Mouse (Mus musculus) cerebellum, postnatal 25 days (tissue): ENCODE data around the gene Irf2bp2.

Source experiments
- DNase-seq, 2 experiments: peaks; one replicate each; pipeline ENCODE4 v3.0.0; 2021; ENCODE audit warnings: mixed read lengths in 2 of 2

Irf2bp2 gene

DNA sequence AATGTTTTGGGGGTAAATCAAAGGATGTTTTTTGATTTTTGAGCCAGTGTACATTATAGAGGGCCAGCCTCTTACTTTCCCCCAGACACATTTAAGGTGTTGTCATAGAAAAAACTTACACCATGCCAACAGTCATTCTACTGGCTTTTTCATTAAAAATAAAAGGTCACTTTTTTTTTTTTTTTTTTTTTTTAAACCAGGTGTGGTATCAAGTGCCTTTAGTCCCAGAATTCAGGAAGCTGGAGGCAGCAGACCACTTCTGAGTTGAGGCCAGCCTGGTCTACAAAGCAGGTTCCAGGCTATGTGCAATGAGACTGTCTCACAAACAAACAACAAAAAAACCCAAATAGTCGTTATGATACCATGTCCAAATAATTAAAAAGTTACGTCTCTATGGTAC is 7.7 kb downstream of the Irf2bp2 start:
- no peak for DNase-seq

GRCm38 (mm10) chr8:126585561-126586031 is 8.2 kb downstream of the Irf2bp2 start:
- peak; percentile 36 for DNase-seq

- no peak for DNase-seq
These were observed 8.9 kb downstream of the Irf2bp2 start for GRCm38 (mm10) chr8:126584844-126585231.

GRCm38 (mm10) chr8:126583971-126584843 is 9.6 kb downstream of the Irf2bp2 start:
- peak; percentile 74 to 78 for DNase-seq

GRCm38 (mm10) chr8:126583534-126583933 is 10.3 kb downstream of the Irf2bp2 start:
- peak; percentile 45 to 51 for DNase-seq

DNA sequence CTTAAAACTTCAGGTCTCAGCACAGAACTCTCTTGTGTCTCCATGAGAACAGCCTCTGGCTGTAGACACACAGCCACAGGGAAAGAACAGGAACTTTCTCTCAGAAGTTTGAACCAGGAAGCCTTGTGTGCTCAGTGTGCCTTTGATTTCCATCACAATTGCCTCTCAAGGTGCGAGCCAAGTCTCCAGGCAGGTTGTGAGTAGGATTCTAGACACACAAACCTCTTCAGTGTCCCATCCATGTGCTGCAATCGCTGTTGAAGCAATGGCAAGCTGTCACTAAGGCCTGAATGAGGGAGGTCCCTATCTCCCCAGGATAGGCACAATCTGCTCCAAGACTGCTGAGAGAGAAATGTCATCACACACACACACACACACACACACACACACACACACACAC is 10.8 kb downstream of the Irf2bp2 start:
- DNase-seq: no peak

- peak; percentile 39 to 71 for DNase-seq
These were observed 11.3 kb downstream of the Irf2bp2 start for GRCm38 (mm10) chr8:126582509-126582908.

- no peak for DNase-seq
These were observed 12.1 kb downstream of the Irf2bp2 start for GRCm38 (mm10) chr8:126581662-126582061.

- DNase-seq: no peak
These were observed 13.0 kb downstream of the Irf2bp2 start for GRCm38 (mm10) chr8:126580826-126581225.

GRCm38 (mm10) chr8:126580086-126580485 is 13.7 kb downstream of the Irf2bp2 start:
- DNase-seq: no peak

GRCm38 (mm10) chr8:126578641-126579040 is 15.1 kb downstream of the Irf2bp2 start:
- no peak for DNase-seq

- DNase-seq: no peak
These were observed 16.9 kb downstream of the Irf2bp2 start for GRCm38 (mm10) chr8:126576919-126577318.

- no peak for DNase-seq
These were observed 17.7 kb downstream of the Irf2bp2 start for GRCm38 (mm10) chr8:126576086-126576485.

- no peak for DNase-seq
These were observed 18.7 kb downstream of the Irf2bp2 start for GRCm38 (mm10) chr8:126574882-126575637.

DNA sequence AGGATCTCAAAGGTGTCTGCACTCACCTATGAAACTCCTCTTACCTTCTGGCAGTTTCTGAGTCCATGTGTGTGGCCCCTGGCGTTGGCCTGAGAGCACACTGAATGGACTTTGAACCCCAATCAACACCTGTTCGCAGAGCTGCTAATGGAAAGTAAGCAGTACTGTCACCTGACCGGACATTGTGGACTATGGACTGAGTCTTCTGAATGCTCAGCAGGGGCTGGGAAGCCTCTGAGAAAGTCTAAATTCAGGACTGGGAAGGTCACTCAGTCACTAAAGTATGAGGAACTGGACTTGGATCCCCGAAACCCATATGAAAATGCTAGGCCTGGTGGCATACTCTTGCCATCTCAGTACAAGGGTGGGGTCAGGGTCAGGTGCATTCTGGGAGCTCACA is 19.9 kb downstream of the Irf2bp2 start:
- DNase-seq: no peak

DNA sequence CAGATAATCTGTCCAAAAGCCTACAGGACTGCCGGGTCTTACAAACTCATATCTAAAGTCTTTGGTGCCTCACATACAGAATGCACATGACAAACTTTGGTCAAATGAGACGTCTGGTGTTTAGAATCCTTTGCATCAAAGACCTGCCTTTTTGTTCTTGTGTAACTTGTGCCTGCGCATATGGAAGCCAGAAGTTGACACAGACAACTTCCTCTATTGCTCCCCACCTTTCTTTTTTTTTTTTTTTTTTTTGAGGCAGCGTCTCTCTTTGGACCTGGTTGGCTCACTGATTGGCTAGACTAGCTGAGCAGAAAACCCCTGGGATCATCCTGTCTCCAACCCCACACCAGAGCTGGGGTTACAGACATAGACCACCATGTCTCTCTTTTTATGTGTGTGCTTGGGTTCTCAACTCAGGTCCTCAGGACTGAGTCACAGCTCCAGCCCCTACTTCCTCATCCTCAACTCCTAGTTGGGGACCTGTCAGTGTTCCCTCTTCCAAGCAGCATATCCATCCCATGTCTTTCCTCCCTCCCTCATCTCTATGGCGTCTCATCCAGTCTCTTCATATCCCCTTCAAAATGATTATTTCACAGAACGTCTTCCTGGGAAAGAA is 20.6 kb downstream of the Irf2bp2 start:
- DNase-seq: no peak

DNA sequence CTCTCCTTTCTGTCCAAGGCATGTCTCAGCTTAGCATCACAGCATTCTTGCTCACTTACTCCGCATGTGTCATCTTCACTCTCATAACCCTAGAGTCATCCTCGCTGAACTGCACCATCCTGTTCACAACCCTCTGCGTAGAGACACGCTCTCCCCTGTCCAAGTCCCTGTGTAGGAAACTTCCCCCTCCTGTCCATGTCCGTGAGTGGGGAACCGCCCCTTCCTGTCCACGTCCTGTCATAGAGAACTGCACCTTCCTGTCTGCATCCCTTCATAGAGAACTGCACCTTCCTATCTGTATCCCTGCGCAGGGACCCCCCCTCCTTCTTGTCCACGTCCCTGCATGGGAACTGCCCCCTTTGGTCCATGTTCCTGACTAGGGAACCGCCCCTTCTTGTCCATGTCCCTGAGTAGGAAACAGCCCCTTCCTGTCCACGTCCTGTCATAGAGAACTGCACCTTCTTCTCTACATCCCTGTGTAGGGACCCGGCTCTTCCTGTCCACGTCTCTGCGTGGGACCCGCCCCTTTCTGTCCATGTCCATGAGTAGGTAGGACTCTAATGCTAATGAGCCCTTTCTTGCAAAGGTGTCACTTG is 22.6 kb downstream of the Irf2bp2 start:
- no peak for DNase-seq

GRCm38 (mm10) chr8:126570521-126571040 is 23.2 kb downstream of the Irf2bp2 start:
- no peak for DNase-seq

DNA sequence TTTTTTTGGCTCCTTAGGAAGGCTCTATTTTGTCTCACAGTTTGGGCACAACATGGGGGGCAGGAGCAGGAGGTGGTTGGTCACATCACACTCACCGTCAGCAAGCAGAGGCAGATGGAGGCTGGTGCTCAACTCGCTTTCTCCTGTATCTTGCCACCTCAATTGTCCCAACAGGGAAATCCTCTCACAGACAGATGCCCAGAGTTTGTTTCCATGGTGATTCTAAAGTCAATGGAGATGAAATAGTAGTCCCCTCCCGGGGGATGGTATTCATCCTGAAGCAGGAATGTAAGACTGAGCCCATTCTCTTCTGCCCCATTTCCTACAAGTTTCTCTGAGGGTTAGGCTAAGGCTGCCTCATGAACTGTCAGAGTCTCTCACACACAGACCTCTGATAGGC is 23.7 kb downstream of the Irf2bp2 start:
- no peak for DNase-seq

DNA sequence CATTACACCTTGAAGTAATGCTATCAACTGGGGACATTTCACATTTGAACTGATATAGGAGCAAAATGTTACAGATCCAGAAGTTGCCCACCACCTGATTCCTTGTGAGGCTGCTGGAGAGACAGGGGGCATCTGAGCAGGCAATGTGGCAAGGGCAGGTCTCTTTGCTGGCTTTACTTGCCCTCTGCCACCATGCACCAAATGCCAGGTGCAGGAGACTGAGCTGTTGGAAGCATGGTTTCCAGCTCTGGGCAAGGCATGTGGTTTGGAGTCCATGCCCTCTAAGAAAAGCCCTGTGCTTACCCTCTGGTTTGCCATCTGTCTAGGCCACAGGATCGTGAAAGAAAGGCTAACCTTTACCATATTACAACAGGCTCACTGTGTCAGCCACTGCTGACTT is 24.1 kb downstream of the Irf2bp2 start:
- DNase-seq: no peak

DNA sequence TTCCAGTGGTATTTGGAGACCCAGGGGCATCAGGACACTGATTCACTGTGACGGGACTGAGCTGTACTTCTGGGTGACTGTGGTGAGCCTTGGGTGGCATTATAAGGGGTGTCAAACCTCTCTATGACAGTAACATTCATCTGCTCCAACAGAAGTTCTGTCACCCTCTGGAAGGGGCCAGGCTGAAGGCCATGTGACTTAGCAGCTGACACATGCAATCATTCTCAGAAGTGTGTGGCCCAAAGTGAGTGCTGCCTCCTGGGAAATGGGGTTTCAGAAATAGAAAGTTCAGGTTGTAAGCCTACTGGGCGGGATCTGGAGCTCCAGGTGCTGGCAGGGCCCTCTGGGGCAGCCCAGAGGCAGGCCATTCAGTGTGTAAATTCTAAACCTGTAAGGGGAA is 26.1 kb downstream of the Irf2bp2 start:
- DNase-seq: no peak

GRCm38 (mm10) chr8:126566446-126567062 is 27.2 kb downstream of the Irf2bp2 start:
- DNase-seq: peak; percentile 29 to 46
